Mouse (Mus musculus) hindbrain, embryonic 13.5 days (tissue): ENCODE data around the gene Scube1. TPM values are rescaled to one million over a fixed set of nuclear protein-coding genes. Genes with fewer than 3 reads are reported as not detected.

Source experiments
- ATAC-seq: fragments of 200-750 bp; cut with Nextera tagmentation; 2 replicates; pipeline ENCODE4 v1.8.0; 2017; ENCODE audit warnings: moderate TSS enrichment; ENCODE audit not compliant: low FRiP score
- H3K27ac ChIP-seq: fragments of 300-500 bp; sonication (generic); 2 replicates; pipeline ENCODE4 v1.5.1; 2015; ENCODE audit warnings: inconsistent platforms, mild to moderate bottlenecking, moderate library complexity
- H3K27me3 ChIP-seq: fragments of 300-500 bp; sonication (generic); 2 replicates; pipeline ENCODE4 v1.6.1; 2015; ENCODE audit warnings: mild to moderate bottlenecking, inconsistent platforms
- H3K36me3 ChIP-seq: fragments of 300-500 bp; sonication (generic); 2 replicates; pipeline ENCODE4 v1.6.1; 2015; ENCODE audit warnings: mild to moderate bottlenecking, inconsistent platforms
- H3K4me1 ChIP-seq: fragments of 300-500 bp; sonication (generic); replicated peaks from 2 replicates; pipeline ENCODE4 v1.6.1; 2015; ENCODE audit warnings: inconsistent platforms
- H3K4me2 ChIP-seq: fragments of 300-500 bp; sonication (generic); 2 replicates; pipeline ENCODE4 v1.6.1; 2015; ENCODE audit warnings: inconsistent platforms, mild to moderate bottlenecking, moderate library complexity
- H3K4me3 ChIP-seq: fragments of 300-500 bp; sonication (generic); 2 replicates; pipeline ENCODE4 v1.5.1; 2015; ENCODE audit warnings: mild to moderate bottlenecking, inconsistent platforms
- H3K9ac ChIP-seq: fragments of 300-500 bp; sonication (generic); 2 replicates; pipeline ENCODE4 v1.6.1; 2015; ENCODE audit warnings: mild to moderate bottlenecking, inconsistent platforms
- H3K9me3 ChIP-seq: fragments of 300-500 bp; sonication (generic); 2 replicates; pipeline ENCODE4 v1.6.1; 2016; ENCODE audit warnings: inconsistent platforms
- WGBS: fragments of 180-500 bp; shearing (Covaris S2); methylation state at CpG from one replicate; pipeline ENCODE4 v1.1.7; 2015; 5-methylcytosine and 5-hydroxymethylcytosine counted together
- polyA plus RNA-seq: library from polyadenylated mRNA; unstranded; fragments of >200 nt; fragmentation: Nextera tagmentation; extraction: Ambion mirVana; gene quantifications from 2 replicates; pipeline ENCODE4 v1.2.1, GENCODE M21; 2015

Scube1 gene
- polyA plus RNA-seq, 1 experiment from 2014 or later = 13.5 TPM

- Histone ChIP-seq H3K9ac (no peak overlapping the region), H3K4me2 (no peak overlapping the region), H3K4me1 (peaks cover 29% of the 10 kb centered on the region), H3K9me3 (no peaks in the 10 kb centered on the region), H3K4me3 (no peak overlapping the region), H3K27me3 (0 out of 2 replicates have a peak, but pooled peaks cover 7% of the 10 kb centered on the region), H3K27ac (no peak overlapping the region), H3K36me3 (peaks cover 12% of the 10 kb centered on the region)
- 20% methylated on average over 9 of the region's 10 CpGs for WGBS
- ATAC-seq = peak; percentile 57; the same call in 1 of the 2 replicates
These were observed 18.2 kb downstream of the Scube1 start for GRCm38 (mm10) chr15:83706528-83707199.

GRCm38 (mm10) chr15:83700593-83700923 is 24.3 kb downstream of the Scube1 start:
- Histone ChIP-seq H3K9ac (0 out of 2 replicates have a peak overlapping the region, but pooled peaks have one; percentile 40), H3K4me2 (no peak overlapping the region), H3K27me3 (no peaks in the 10 kb centered on the region), H3K27ac (no peak overlapping the region), H3K4me3 (no peak overlapping the region), H3K4me1 (peaks cover 47% of the 10 kb centered on the region), H3K9me3 (no peaks in the 10 kb centered on the region), H3K36me3 (peaks cover 12% of the 10 kb centered on the region)
- WGBS = 35% methylated on average over 13 of the region's 13 CpGs
- no peak for ATAC-seq

GRCm38 (mm10) chr15:83699834-83700592 is 24.8 kb downstream of the Scube1 start:
- 17% methylated on average over 11 of the region's 11 CpGs for WGBS
- H3K36me3 ChIP-seq = peaks cover 12% of the 10 kb centered on the region
- peak overlapping the region; percentile 35; the same call in 1 of the 2 replicates for H3K27ac ChIP-seq
- H3K9me3 ChIP-seq = no peaks in the 10 kb centered on the region
- no peak for ATAC-seq
- no peaks in the 10 kb centered on the region for H3K27me3 ChIP-seq
- no peak overlapping the region for H3K4me3 ChIP-seq
- H3K9ac ChIP-seq = peak overlapping the region; percentile 40; the same call in 1 of the 2 replicates
- H3K4me2 ChIP-seq = no peak overlapping the region
- peaks cover 47% of the 10 kb centered on the region for H3K4me1 ChIP-seq

- peak overlapping the region; percentile 15 for H3K4me2 ChIP-seq
- H3K9ac ChIP-seq = peak overlapping the region; percentile 40
- peaks cover 47% of the 10 kb centered on the region for H3K4me1 ChIP-seq
- no peak for ATAC-seq
- no peak overlapping the region for H3K27ac ChIP-seq
- H3K9me3 ChIP-seq = no peaks in the 10 kb centered on the region
- 10% methylated on average over 20 of the region's 20 CpGs for WGBS
- peaks cover 12% of the 10 kb centered on the region for H3K36me3 ChIP-seq
- H3K27me3 ChIP-seq = no peaks in the 10 kb centered on the region
- H3K4me3 ChIP-seq = no peak overlapping the region
These were observed 25.5 kb downstream of the Scube1 start for GRCm38 (mm10) chr15:83699132-83699833.

GRCm38 (mm10) chr15:83696681-83697381 is 28.0 kb downstream of the Scube1 start:
- no peaks in the 10 kb centered on the region for H3K36me3 ChIP-seq
- no peak overlapping the region for H3K27ac ChIP-seq
- no peak overlapping the region for H3K4me3 ChIP-seq
- H3K9ac ChIP-seq = no peak overlapping the region
- peaks cover 57% of the 10 kb centered on the region for H3K4me1 ChIP-seq
- H3K9me3 ChIP-seq = no peaks in the 10 kb centered on the region
- H3K4me2 ChIP-seq = no peak overlapping the region
- no peaks in the 10 kb centered on the region for H3K27me3 ChIP-seq
- no peak for ATAC-seq
- WGBS = 41% methylated on average over 14 of the region's 14 CpGs

- no peak overlapping the region for H3K4me2 ChIP-seq
- H3K36me3 ChIP-seq = no peaks in the 10 kb centered on the region
- no peak overlapping the region for H3K4me3 ChIP-seq
- 88% methylated on average over 11 of the region's 11 CpGs for WGBS
- no peaks in the 10 kb centered on the region for H3K9me3 ChIP-seq
- H3K27ac ChIP-seq = no peak overlapping the region
- H3K27me3 ChIP-seq = no peaks in the 10 kb centered on the region
- peaks cover 48% of the 10 kb centered on the region for H3K4me1 ChIP-seq
- ATAC-seq = no peak
- no peak overlapping the region for H3K9ac ChIP-seq
These were observed 29.7 kb downstream of the Scube1 start for GRCm38 (mm10) chr15:83695159-83695558.

GRCm38 (mm10) chr15:83691901-83692361 is 32.9 kb downstream of the Scube1 start:
- H3K4me2 ChIP-seq = no peak overlapping the region
- H3K9ac ChIP-seq = no peak overlapping the region
- peaks cover 16% of the 10 kb centered on the region for H3K4me1 ChIP-seq
- no peak overlapping the region for H3K27ac ChIP-seq
- 58% methylated on average over 8 of the region's 8 CpGs for WGBS
- no peaks in the 10 kb centered on the region; the same call in 1 of the 2 replicates for H3K36me3 ChIP-seq
- H3K27me3 ChIP-seq = no peaks in the 10 kb centered on the region
- no peak for ATAC-seq
- no peaks in the 10 kb centered on the region for H3K9me3 ChIP-seq
- H3K4me3 ChIP-seq = no peak overlapping the region

- Histone ChIP-seq H3K36me3 (no peaks in the 10 kb centered on the region; the same call in 1 of the 2 replicates), H3K27me3 (no peaks in the 10 kb centered on the region), H3K9me3 (no peaks in the 10 kb centered on the region), H3K4me3 (no peak overlapping the region), H3K4me1 (peaks cover 10% of the 10 kb centered on the region; the same call in 1 of the 2 replicates), H3K4me2 (no peak overlapping the region), H3K27ac (no peak overlapping the region), H3K9ac (no peak overlapping the region)
- ATAC-seq = no peak
- 85% methylated on average over 12 of the region's 12 CpGs for WGBS
These were observed 34.9 kb downstream of the Scube1 start for GRCm38 (mm10) chr15:83689946-83690345.

- Histone ChIP-seq H3K4me1 (peaks cover 7% of the 10 kb centered on the region; the same call in 1 of the 2 replicates), H3K4me2 (no peak overlapping the region), H3K27ac (no peak overlapping the region), H3K9ac (no peak overlapping the region), H3K27me3 (no peaks in the 10 kb centered on the region), H3K36me3 (no peaks in the 10 kb centered on the region; the same call in 1 of the 2 replicates), H3K9me3 (no peaks in the 10 kb centered on the region), H3K4me3 (no peak overlapping the region)
- 58% methylated on average over 9 of the region's 9 CpGs for WGBS
- no peak for ATAC-seq
These were observed 38.2 kb downstream of the Scube1 start for GRCm38 (mm10) chr15:83686601-83687000.

- Histone ChIP-seq H3K27me3 (no peaks in the 10 kb centered on the region), H3K9me3 (no peaks in the 10 kb centered on the region), H3K36me3 (no peaks in the 10 kb centered on the region; the same call in 1 of the 2 replicates), H3K27ac (no peak overlapping the region), H3K9ac (no peak overlapping the region), H3K4me3 (no peak overlapping the region), H3K4me2 (no peak overlapping the region), H3K4me1 (peaks cover 7% of the 10 kb centered on the region; the same call in 1 of the 2 replicates)
- WGBS = 100% methylated on average over 3 of the region's 3 CpGs
- no peak for ATAC-seq
These were observed 38.9 kb downstream of the Scube1 start for GRCm38 (mm10) chr15:83685950-83686349.

GRCm38 (mm10) chr15:83683051-83683561 is 41.7 kb downstream of the Scube1 start:
- Histone ChIP-seq H3K27me3 (peaks cover 7% of the 10 kb centered on the region; the same call in 1 of the 2 replicates), H3K4me1 (peaks cover 23% of the 10 kb centered on the region), H3K27ac (no peak overlapping the region), H3K9ac (no peak overlapping the region), H3K9me3 (no peaks in the 10 kb centered on the region), H3K36me3 (no peaks in the 10 kb centered on the region), H3K4me2 (no peak overlapping the region), H3K4me3 (no peak overlapping the region)
- no peak for ATAC-seq
- WGBS = 57% methylated on average over 15 of the region's 15 CpGs
